Mouse (Mus musculus): Measurements from ENCODE around the gene Abce1. TPM values are rescaled to one million over a fixed set of nuclear protein-coding genes. Genes with fewer than 3 reads are reported as not detected.
"Not testable (repeated sequence)": the region's sequence is repeated elsewhere in the genome, so short reads cannot be mapped to it uniquely, and the experiment has no call there.

Abce1 gene
- polyA plus RNA-seq, 1 experiment from 2014 or later, result 94.9 TPM

- H3K9me3 ChIP-seq (ENCODE audit: control insufficient read depth, low read length); H3K4me3 ChIP-seq (ENCODE audit: low read length); H3K4me1 ChIP-seq (replicated peaks; ENCODE audit: control insufficient read depth, insufficient read depth, low read length); H3K9ac ChIP-seq (ENCODE audit: low read length); H3K27ac ChIP-seq (ENCODE audit: low read length); H3K4me2 ChIP-seq (ENCODE audit: low read depth, low read length); H3K27me3 ChIP-seq (ENCODE audit: control insufficient read depth, insufficient read depth, low read depth, low read length); ATAC-seq (ENCODE audit: low read depth): not testable (repeated sequence)
- H3K36me3 ChIP-seq (ENCODE audit: control insufficient read depth, insufficient read depth, low read length), result peaks cover 32% of the 10 kb centered on the region
- WGBS, result 82% methylated on average over 4 of the region's 4 CpGs
Observed at GRCm38 (mm10) chr8:79658715-79659114, 52.8 kb downstream of the Abce1 start.

DNA sequence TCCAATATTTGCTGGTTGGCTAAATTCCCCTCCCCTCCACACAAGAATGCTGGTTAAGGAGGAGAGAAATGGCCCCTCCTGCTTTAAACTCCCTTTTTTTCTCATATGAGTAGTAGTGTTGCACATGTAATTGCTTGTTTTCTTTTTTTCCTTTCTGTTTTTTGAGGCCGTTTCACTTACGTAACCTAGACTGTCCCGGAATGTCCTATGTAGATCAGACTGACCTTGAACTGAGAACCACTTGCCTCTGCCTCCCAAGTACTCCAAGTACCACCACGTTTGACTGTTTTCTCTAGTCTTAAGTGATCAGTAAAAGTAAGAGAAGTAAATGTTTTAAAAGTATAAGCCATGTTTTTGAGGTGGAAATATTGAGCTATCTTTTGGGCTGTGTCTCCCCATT lies 57.8 kb downstream of the Abce1 start:
- H3K4me3 ChIP-seq (ENCODE audit: low read length), result no peak overlapping the region
- no peak overlapping the region for H3K4me2 ChIP-seq (ENCODE audit: low read depth, low read length)
- ATAC-seq (ENCODE audit: low read depth), result no peak
- H3K9me3 ChIP-seq (ENCODE audit: control insufficient read depth, low read length), result no peaks in the 10 kb centered on the region
- peaks cover 17% of the 10 kb centered on the region for H3K36me3 ChIP-seq (ENCODE audit: control insufficient read depth, insufficient read depth, low read length)
- H3K27ac ChIP-seq (ENCODE audit: low read length), result no peak overlapping the region
- H3K9ac ChIP-seq (ENCODE audit: low read length), result no peak overlapping the region
- 87% methylated on average over 4 of the region's 4 CpGs for WGBS
- H3K27me3 ChIP-seq (ENCODE audit: control insufficient read depth, insufficient read depth, low read depth, low read length), result no peaks in the 10 kb centered on the region
- H3K4me1 ChIP-seq (replicated peaks; ENCODE audit: control insufficient read depth, insufficient read depth, low read length), result no peaks in the 10 kb centered on the region

- Histone ChIP-seq H3K27ac (ENCODE audit: low read length) (no peak overlapping the region), H3K36me3 (ENCODE audit: control insufficient read depth, insufficient read depth, low read length) (peaks cover 11% of the 10 kb centered on the region), H3K4me2 (ENCODE audit: low read depth, low read length) (no peak overlapping the region), H3K9me3 (ENCODE audit: control insufficient read depth, low read length) (no peaks in the 10 kb centered on the region), H3K4me1 (replicated peaks; ENCODE audit: control insufficient read depth, insufficient read depth, low read length) (no peaks in the 10 kb centered on the region), H3K9ac (ENCODE audit: low read length) (no peak overlapping the region), H3K4me3 (ENCODE audit: low read length) (no peak overlapping the region), H3K27me3 (ENCODE audit: control insufficient read depth, insufficient read depth, low read depth, low read length) (no peaks in the 10 kb centered on the region)
- 67% methylated on average over 1 of the region's 1 CpGs for WGBS
- ATAC-seq (ENCODE audit: low read depth), result no peak
Observed at GRCm38 (mm10) chr8:79650158-79650814, 61.3 kb downstream of the Abce1 start.

- H3K27ac ChIP-seq (ENCODE audit: low read length), result no peak overlapping the region
- peaks cover 9% of the 10 kb centered on the region for H3K36me3 ChIP-seq (ENCODE audit: control insufficient read depth, insufficient read depth, low read length)
- no peaks in the 10 kb centered on the region for H3K9me3 ChIP-seq (ENCODE audit: control insufficient read depth, low read length)
- no peak overlapping the region for H3K4me2 ChIP-seq (ENCODE audit: low read depth, low read length)
- 83% methylated on average over 4 of the region's 4 CpGs for WGBS
- no peak overlapping the region for H3K4me3 ChIP-seq (ENCODE audit: low read length)
- H3K9ac ChIP-seq (ENCODE audit: low read length), result no peak overlapping the region
- no peak for ATAC-seq (ENCODE audit: low read depth)
- no peaks in the 10 kb centered on the region for H3K4me1 ChIP-seq (replicated peaks; ENCODE audit: control insufficient read depth, insufficient read depth, low read length)
- H3K27me3 ChIP-seq (ENCODE audit: control insufficient read depth, insufficient read depth, low read depth, low read length), result no peaks in the 10 kb centered on the region
Observed at GRCm38 (mm10) chr8:79649569-79649968, 62.0 kb downstream of the Abce1 start.

DNA sequence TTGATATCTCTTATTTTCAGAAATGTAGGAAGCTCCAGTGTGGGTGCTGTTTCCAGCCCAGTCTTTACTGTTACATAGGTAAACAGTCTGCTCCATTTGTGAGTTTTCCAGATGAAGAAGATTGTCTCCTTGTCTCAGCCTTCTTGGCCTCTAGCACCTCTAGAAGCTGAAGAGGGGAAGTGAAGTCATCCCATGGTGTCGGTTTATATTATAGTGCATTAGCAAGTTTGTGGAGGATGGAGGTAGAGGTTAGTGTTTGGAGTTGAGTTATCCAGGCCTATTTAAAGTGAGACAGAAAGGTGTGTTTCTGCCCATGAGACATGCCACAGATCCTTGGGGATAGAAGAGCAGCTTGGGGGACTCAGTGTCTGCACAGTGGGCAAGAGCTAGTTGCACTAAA lies 70.4 kb downstream of the Abce1 start:
- H3K4me1 ChIP-seq (replicated peaks; ENCODE audit: control insufficient read depth, insufficient read depth, low read length), result peaks cover 24% of the 10 kb centered on the region
- H3K9me3 ChIP-seq (ENCODE audit: control insufficient read depth, low read length), result no peaks in the 10 kb centered on the region
- peak overlapping the region; percentile 14; the same call in 1 of the 2 replicates for H3K9ac ChIP-seq (ENCODE audit: low read length)
- no peak for ATAC-seq (ENCODE audit: low read depth)
- H3K4me2 ChIP-seq (ENCODE audit: low read depth, low read length), result peak overlapping the region; percentile 66
- no peaks in the 10 kb centered on the region for H3K27me3 ChIP-seq (ENCODE audit: control insufficient read depth, insufficient read depth, low read depth, low read length)
- 5% methylated on average over 1 of the region's 1 CpGs for WGBS
- H3K36me3 ChIP-seq (ENCODE audit: control insufficient read depth, insufficient read depth, low read length), result peaks cover 7% of the 10 kb centered on the region
- no peak overlapping the region for H3K27ac ChIP-seq (ENCODE audit: low read length)
- H3K4me3 ChIP-seq (ENCODE audit: low read length), result peak overlapping the region; percentile 95

GRCm38 (mm10) chr8:79639586-79640451 lies 71.7 kb downstream of the Abce1 start, which contains the start of gene Otud4:
Otud4 (plus strand) TSS chr8:79639618.
- 0 out of 2 replicates have a peak, but pooled peaks cover under 1% of the 10 kb centered on the region for H3K9me3 ChIP-seq (ENCODE audit: control insufficient read depth, low read length)
- H3K4me1 ChIP-seq (replicated peaks; ENCODE audit: control insufficient read depth, insufficient read depth, low read length), result peaks cover 24% of the 10 kb centered on the region
- under 1% methylated on average over 98 of the region's 103 CpGs for WGBS
- peak within 1 kb of the TSS; percentile 98 for H3K27ac ChIP-seq (ENCODE audit: low read length)
- peak within 1 kb of the TSS; percentile 75 for H3K4me2 ChIP-seq (ENCODE audit: low read depth, low read length)
- H3K4me3 ChIP-seq (ENCODE audit: low read length), result peak within 1 kb of the TSS; percentile 95
- peaks cover 7% of the 10 kb centered on the region for H3K36me3 ChIP-seq (ENCODE audit: control insufficient read depth, insufficient read depth, low read length)
- no peaks in the 10 kb centered on the region for H3K27me3 ChIP-seq (ENCODE audit: control insufficient read depth, insufficient read depth, low read depth, low read length)
- H3K9ac ChIP-seq (ENCODE audit: low read length), result peak within 1 kb of the TSS; percentile 89
- peak; percentile 60 for ATAC-seq (ENCODE audit: low read depth)

- H3K27me3 ChIP-seq (ENCODE audit: control insufficient read depth, insufficient read depth, low read depth, low read length), result no peaks in the 10 kb centered on the region
- peak overlapping the region; percentile 95 for H3K4me3 ChIP-seq (ENCODE audit: low read length)
- peaks cover 2% of the 10 kb centered on the region for H3K36me3 ChIP-seq (ENCODE audit: control insufficient read depth, insufficient read depth, low read length)
- peak; percentile 99 for ATAC-seq (ENCODE audit: low read depth)
- H3K4me1 ChIP-seq (replicated peaks; ENCODE audit: control insufficient read depth, insufficient read depth, low read length), result peaks cover 24% of the 10 kb centered on the region
- H3K4me2 ChIP-seq (ENCODE audit: low read depth, low read length), result peak overlapping the region; percentile 75
- H3K9me3 ChIP-seq (ENCODE audit: control insufficient read depth, low read length), result 0 out of 2 replicates have a peak, but pooled peaks cover 3% of the 10 kb centered on the region
- under 1% methylated on average over 76 of the region's 77 CpGs for WGBS
- H3K27ac ChIP-seq (ENCODE audit: low read length), result peak overlapping the region; percentile 98
- H3K9ac ChIP-seq (ENCODE audit: low read length), result peak overlapping the region; percentile 89
Observed at GRCm38 (mm10) chr8:79638707-79639549, 72.6 kb downstream of the Abce1 start.

DNA sequence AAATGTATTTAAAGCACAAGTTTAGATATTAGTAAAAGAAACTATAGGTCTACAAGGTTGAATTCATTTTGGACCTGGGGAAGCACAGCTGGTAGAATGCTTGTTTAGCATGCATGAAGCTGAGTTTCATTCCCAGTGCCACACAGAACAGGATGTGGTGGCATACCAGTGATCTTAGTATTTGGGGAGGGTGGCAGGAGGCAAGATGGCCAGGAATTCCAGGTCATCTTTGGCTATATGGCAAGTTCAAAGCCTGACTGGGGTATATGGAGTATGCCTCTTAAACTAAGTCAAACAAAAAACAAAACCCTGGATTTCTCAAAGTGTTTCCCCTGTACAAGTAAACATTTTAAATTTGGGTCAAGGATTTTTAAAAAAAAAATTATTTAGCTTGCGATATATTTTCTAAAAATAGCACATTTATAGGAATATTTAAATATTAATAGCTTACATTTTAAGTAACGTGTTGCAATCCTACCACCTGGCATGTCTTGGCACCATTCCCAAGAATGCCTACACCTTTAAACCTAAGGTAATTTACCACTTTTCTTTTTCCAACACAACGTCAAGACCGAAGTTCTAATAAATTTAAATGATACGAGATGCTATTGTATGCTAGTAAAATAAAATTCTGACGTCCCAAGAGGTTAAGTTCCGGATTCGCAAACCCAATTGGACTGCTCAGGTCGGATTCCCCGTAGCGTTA lies 73.4 kb downstream of the Abce1 start:
- Histone ChIP-seq H3K9ac (ENCODE audit: low read length) (peak overlapping the region; percentile 73), H3K27me3 (ENCODE audit: control insufficient read depth, insufficient read depth, low read depth, low read length) (no peaks in the 10 kb centered on the region), H3K9me3 (ENCODE audit: control insufficient read depth, low read length) (0 out of 2 replicates have a peak, but pooled peaks cover 3% of the 10 kb centered on the region), H3K27ac (ENCODE audit: low read length) (peak overlapping the region; percentile 86), H3K36me3 (ENCODE audit: control insufficient read depth, insufficient read depth, low read length) (no peaks in the 10 kb centered on the region), H3K4me1 (replicated peaks; ENCODE audit: control insufficient read depth, insufficient read depth, low read length) (peaks cover 21% of the 10 kb centered on the region), H3K4me3 (ENCODE audit: low read length) (peak overlapping the region; percentile 95), H3K4me2 (ENCODE audit: low read depth, low read length) (peak overlapping the region; percentile 75)
- ATAC-seq (ENCODE audit: low read depth), result no peak
- WGBS, result 3% methylated on average over 11 of the region's 11 CpGs

All from lung, embryonic 16.5 days (tissue).